Mouse (Mus musculus) erythroblast, embryonic 14.5 days (primary cell): ENCODE data around the gene Foxn3. TPM values are rescaled to one million over a fixed set of nuclear protein-coding genes. Genes with fewer than 3 reads are reported as not detected.

ENCODE experiments used
- H3K27me3 ChIP-seq: 2 replicates; pipeline ENCODE4 v1.6.1; 2012; ENCODE audit warnings: inconsistent platforms; ENCODE audit not compliant: control insufficient read depth
- H3K36me3 ChIP-seq: 2 replicates; pipeline ENCODE4 v1.6.1; 2012; ENCODE audit warnings: mild to moderate bottlenecking, inconsistent platforms; ENCODE audit not compliant: control insufficient read depth
- H3K4me1 ChIP-seq: 2 replicates; pipeline ENCODE4 v1.6.1; 2012; ENCODE audit warnings: inconsistent platforms; ENCODE audit not compliant: control insufficient read depth
- H3K4me3 ChIP-seq: replicated peaks from 2 replicates; pipeline ENCODE3; 2012; ENCODE audit warnings: moderate library complexity, mild to moderate bottlenecking, inconsistent platforms
- H3K9me3 ChIP-seq: 2 replicates; pipeline ENCODE4 v1.6.1; 2012; ENCODE audit warnings: low read length, inconsistent platforms, mixed read lengths; ENCODE audit not compliant: control insufficient read depth
- GATA1 ChIP-seq: IDR thresholded peaks from 2 replicates; pipeline ENCODE4 v1.6.1; 2012; ENCODE audit warnings: low read length, inconsistent platforms, mixed read lengths
- TAL1 ChIP-seq: IDR thresholded peaks from 3 replicates; pipeline ENCODE4 v1.6.1; 2012; ENCODE audit warnings: low read length, inconsistent platforms, mixed read lengths
- polyA plus RNA-seq: library from polyadenylated mRNA; stranded (reverse); fragments of >175 nt; gene quantifications from 2 replicates; pipeline ENCODE4 v1.2.3, GENCODE M21; 2012

Gene Foxn3
- polyA plus RNA-seq, 1 experiment = 0.84 TPM

GRCm38 (mm10) chr12:99305784-99306535, 257.4 kb downstream of the Foxn3 start:
- no peak overlapping the region for H3K4me3 ChIP-seq
- no peaks in the 10 kb centered on the region for H3K9me3 ChIP-seq
- H3K4me1 ChIP-seq = no peaks in the 10 kb centered on the region
- no peaks in the 10 kb centered on the region for H3K36me3 ChIP-seq
- TF ChIP-seq TAL1 = no peak
- TF ChIP-seq GATA1 = no peak
- no peaks in the 10 kb centered on the region for H3K27me3 ChIP-seq

GRCm38 (mm10) chr12:99305324-99305723, 258.1 kb downstream of the Foxn3 start:
- Histone ChIP-seq H3K36me3 (no peaks in the 10 kb centered on the region), H3K9me3 (no peaks in the 10 kb centered on the region), H3K4me3 (no peak overlapping the region), H3K4me1 (no peaks in the 10 kb centered on the region), H3K27me3 (no peaks in the 10 kb centered on the region)
- TF ChIP-seq GATA1 = no peak
- TF ChIP-seq TAL1 = no peak

- Histone ChIP-seq H3K4me3 (no peak overlapping the region), H3K4me1 (no peaks in the 10 kb centered on the region; the same call in 1 of the 2 replicates), H3K36me3 (no peaks in the 10 kb centered on the region), H3K27me3 (no peaks in the 10 kb centered on the region), H3K9me3 (no peaks in the 10 kb centered on the region)
- TF ChIP-seq GATA1 = no peak
- TF ChIP-seq TAL1 = no peak
Observed at GRCm38 (mm10) chr12:99304056-99304455, 259.3 kb downstream of the Foxn3 start.

GRCm38 (mm10) chr12:99303581-99303980, 259.8 kb downstream of the Foxn3 start:
- TF ChIP-seq GATA1 (no peak), TAL1 (no peak)
- Histone ChIP-seq H3K27me3 (no peaks in the 10 kb centered on the region), H3K36me3 (no peaks in the 10 kb centered on the region), H3K4me1 (no peaks in the 10 kb centered on the region; the same call in 1 of the 2 replicates), H3K4me3 (no peak overlapping the region), H3K9me3 (no peaks in the 10 kb centered on the region)

- no peak overlapping the region for H3K4me3 ChIP-seq
- no peaks in the 10 kb centered on the region for H3K9me3 ChIP-seq
- no peaks in the 10 kb centered on the region; the same call in 1 of the 2 replicates for H3K4me1 ChIP-seq
- H3K27me3 ChIP-seq = no peaks in the 10 kb centered on the region
- no peaks in the 10 kb centered on the region for H3K36me3 ChIP-seq
- TF ChIP-seq GATA1 = no peak
- TF ChIP-seq TAL1 = no peak
Observed at GRCm38 (mm10) chr12:99299900-99300299, 263.5 kb downstream of the Foxn3 start.

GRCm38 (mm10) chr12:99298851-99299600, 264.4 kb downstream of the Foxn3 start:
- Histone ChIP-seq H3K4me3 (no peak overlapping the region), H3K36me3 (no peaks in the 10 kb centered on the region), H3K4me1 (no peaks in the 10 kb centered on the region; the same call in 1 of the 2 replicates), H3K27me3 (no peaks in the 10 kb centered on the region), H3K9me3 (no peaks in the 10 kb centered on the region)
- TF ChIP-seq GATA1 = no peak
- no peak for TF ChIP-seq TAL1

- no peaks in the 10 kb centered on the region for H3K9me3 ChIP-seq
- no peaks in the 10 kb centered on the region for H3K36me3 ChIP-seq
- H3K27me3 ChIP-seq = no peaks in the 10 kb centered on the region
- H3K4me1 ChIP-seq = no peaks in the 10 kb centered on the region; the same call in 1 of the 2 replicates
- H3K4me3 ChIP-seq = no peak overlapping the region
- TF ChIP-seq GATA1 (no peak), TAL1 (no peak)
Observed at GRCm38 (mm10) chr12:99298242-99298641, 265.1 kb downstream of the Foxn3 start.

GRCm38 (mm10) chr12:99297792-99298191, 265.6 kb downstream of the Foxn3 start:
- Histone ChIP-seq H3K27me3 (no peaks in the 10 kb centered on the region), H3K4me1 (no peaks in the 10 kb centered on the region; the same call in 1 of the 2 replicates), H3K36me3 (no peaks in the 10 kb centered on the region), H3K4me3 (no peak overlapping the region), H3K9me3 (no peaks in the 10 kb centered on the region)
- TF ChIP-seq GATA1 (no peak), TAL1 (no peak)

- H3K36me3 ChIP-seq = peaks cover 3% of the 10 kb centered on the region; the same call in 1 of the 2 replicates
- H3K4me3 ChIP-seq = no peak overlapping the region
- no peaks in the 10 kb centered on the region for H3K9me3 ChIP-seq
- no peaks in the 10 kb centered on the region for H3K27me3 ChIP-seq
- no peaks in the 10 kb centered on the region for H3K4me1 ChIP-seq
- TF ChIP-seq TAL1 (no peak), GATA1 (no peak)
Observed at GRCm38 (mm10) chr12:99293532-99293931, 269.9 kb downstream of the Foxn3 start.
